Mouse (Mus musculus): ENCODE measurements around the gene Fgf6. TPM values are rescaled to one million over a fixed set of nuclear protein-coding genes. Genes with fewer than 3 reads are reported as not detected.

Gene Fgf6
- not detected for polyA plus RNA-seq (2017; shearing (Covaris generic))

DNA sequence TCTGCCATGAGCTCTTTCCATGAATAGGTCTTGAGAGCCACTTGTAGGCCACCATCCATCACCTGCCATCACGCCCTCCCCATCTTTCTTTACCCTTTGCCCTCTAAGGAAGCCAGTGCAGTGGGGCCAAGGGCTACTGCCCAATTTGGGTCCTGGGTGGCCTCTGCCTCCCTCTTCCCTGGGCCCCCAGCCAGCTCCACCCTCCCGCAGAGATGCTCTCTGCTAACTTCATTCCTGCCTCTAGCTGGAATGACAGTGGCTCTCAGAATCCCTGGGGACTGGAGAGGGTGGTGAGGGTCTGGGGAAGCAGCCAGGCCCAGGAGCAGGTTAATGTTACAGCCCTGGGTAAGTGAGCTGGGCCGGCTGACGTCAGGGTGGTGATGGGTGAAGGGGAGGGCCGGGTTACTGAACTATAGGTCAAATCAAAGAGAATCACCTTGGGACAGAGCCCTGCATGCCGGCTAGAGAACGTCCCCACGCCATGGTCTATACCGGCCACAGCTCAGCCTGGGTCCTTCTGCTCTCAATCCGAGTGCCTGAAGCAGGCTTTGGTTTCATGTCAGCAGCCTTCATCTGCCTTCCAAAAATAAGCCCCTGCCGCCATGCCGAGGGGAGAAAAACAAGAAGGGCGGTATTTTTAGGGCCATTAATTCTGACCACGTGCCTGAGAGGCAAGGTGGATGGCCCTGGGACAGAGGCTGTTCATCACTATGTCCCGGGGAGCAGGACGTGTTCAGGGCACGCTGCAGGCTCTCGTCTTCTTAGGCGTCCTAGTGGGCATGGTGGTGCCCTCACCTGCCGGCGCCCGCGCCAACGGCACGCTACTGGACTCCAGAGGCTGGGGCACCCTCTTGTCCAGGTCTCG lies at the start of gene Fgf6:
TSS of gene Fgf6 (plus strand) at position 681 of the 865 bp plus-strand sequence.

GRCm38 (mm10) chr6:127072817-127073216 lies 57.4 kb downstream of the Fgf6 start, which contains the start of gene Fgf23:
Fgf23 (plus strand) TSS chr6:127072902.

Other genes starting within 250 kb of the Fgf6 start
- 100 to 1,000 TPM; 138 to 140 TPM for gene Ndufa9, start 166.4 kb upstream of the Fgf6 start, polyA plus RNA-seq (2017; shearing (Covaris generic))
- under 1 TPM; 0.05 to 0.40 TPM for gene Akap3, start 162.5 kb upstream of the Fgf6 start, polyA plus RNA-seq (2017; shearing (Covaris generic))
- gene Dyrk4, start 93.7 kb upstream of the Fgf6 start, polyA plus RNA-seq (2017; shearing (Covaris generic)), result under 1 TPM; 0.20 to 0.50 TPM
- gene Rad51ap1, start 76.0 kb upstream of the Fgf6 start, polyA plus RNA-seq (2017; shearing (Covaris generic)), result 10 to 100 TPM in 1 of 2 experiments, 1 to 10 TPM in 1; 2.5 to 11.4 TPM
- 10 to 100 TPM; 13.5 to 20.9 TPM for gene D6Wsu163e, start 75.6 kb upstream of the Fgf6 start, polyA plus RNA-seq (2017; shearing (Covaris generic))
- under 1 TPM in 1 of 2 experiments, not detected in 1; 0.34 TPM for gene Fgf23, start 57.3 kb downstream of the Fgf6 start, polyA plus RNA-seq (2017; shearing (Covaris generic))
- 10 to 100 TPM in 1 of 2 experiments, 1 to 10 TPM in 1; 7.2 to 11.3 TPM for gene Tigar, start 94.0 kb downstream of the Fgf6 start, polyA plus RNA-seq (2017; shearing (Covaris generic))
- 1,000 to 10,000 TPM; 1,085 to 1,259 TPM for gene Ccnd2, start 136.6 kb downstream of the Fgf6 start, polyA plus RNA-seq (2017; shearing (Covaris generic))

Measured in inflammation-experienced regulatory T-cells (primary cell).